ENCODE assay signal across 24 mouse cellular contexts in the genomic region with DNA sequence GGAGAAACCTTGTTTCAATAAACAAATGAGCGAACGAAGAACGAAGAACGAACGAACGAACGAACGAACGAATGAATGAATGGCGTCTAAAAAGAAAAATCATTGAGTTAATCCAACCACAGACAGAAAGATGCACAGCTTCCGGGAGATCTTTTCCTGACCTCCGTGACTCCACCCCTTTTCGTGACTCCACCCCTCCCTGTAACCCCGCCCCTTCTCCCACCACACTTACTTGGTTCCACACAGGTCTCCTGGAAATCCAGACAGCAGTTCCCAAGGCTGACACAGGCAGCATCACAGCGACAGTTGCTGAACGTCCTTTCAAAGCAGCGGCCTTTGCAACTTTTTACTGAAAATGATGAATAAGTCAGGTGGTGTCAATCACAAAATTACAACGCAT.
"Had no signal": no experiment of that assay in that cellular context is flagged by ENCODE, and none has a peak within 500 bp of the region (broad histone marks: within the 10 kb centered on the region; RNA-seq: fewer than 3 reads in every experiment).

No protein-coding gene starts in this region.

- ATAC-seq: hindbrain, postnatal 0 days; intestine, embryonic 16.5 days had no signal

- H3K4me3 ChIP-seq: heart, adult 2 months; heart, embryonic 13.5 days; heart, embryonic 15.5 days; hindbrain, embryonic 13.5 days; hindbrain, embryonic 15.5 days; kidney, embryonic 15.5 days; limb, embryonic 10.5 days; limb, embryonic 12.5 days had no signal

- H3K9ac ChIP-seq: heart, embryonic 13.5 days; heart, embryonic 15.5 days; hindbrain, embryonic 13.5 days; hindbrain, embryonic 15.5 days; kidney, embryonic 15.5 days; limb, embryonic 12.5 days had no signal

- H3K27ac ChIP-seq: heart, adult 2 months; heart, embryonic 13.5 days; heart, embryonic 15.5 days; hindbrain, embryonic 13.5 days; hindbrain, embryonic 15.5 days; hindbrain, postnatal 0 days; kidney, embryonic 15.5 days; kidney, postnatal 0 days; limb, embryonic 10.5 days; limb, embryonic 12.5 days had no signal

- H3K4me1 ChIP-seq: heart, embryonic 13.5 days; hindbrain, embryonic 13.5 days; hindbrain, embryonic 15.5 days; limb, embryonic 10.5 days; limb, embryonic 12.5 days had no signal

- DNase-seq: gastrocnemius, postnatal 14 days; gastrocnemius, postnatal 36 days; heart, adult 11 months; heart, adult 2 months; heart, postnatal 14 days; heart, postnatal 36 days; kidney, adult 11 months; kidney, adult 2 months; kidney, adult 9 months; kidney, postnatal 14 days; kidney, postnatal 36 days; layer of hippocampus, adult 9-11 months; layer of hippocampus, postnatal 36 days; liver had no signal

- H3K9me3 ChIP-seq: heart, embryonic 13.5 days; heart, embryonic 15.5 days; hindbrain, embryonic 13.5 days; hindbrain, embryonic 15.5 days; kidney, embryonic 15.5 days; limb, embryonic 10.5 days; limb, embryonic 12.5 days had no signal

- H3K36me3 ChIP-seq: heart, embryonic 13.5 days; heart, embryonic 15.5 days; hindbrain, embryonic 13.5 days; hindbrain, embryonic 15.5 days; kidney, embryonic 15.5 days; limb, embryonic 10.5 days; limb, embryonic 12.5 days had no signal
